Mouse (Mus musculus) adrenal gland, adult (tissue): ENCODE data around the gene Cdh6.

Experiments
- DNase-seq, 2 experiments: peaks; one replicate each; pipeline ENCODE4 v3.0.0; 2022 to 2023; ENCODE audit warnings: low spot score in 1 of 2; ENCODE audit not compliant: inconsistent age in 2 of 2

Cdh6 gene

GRCm38 (mm10) chr15:13067429-13068212 lies 105.9 kb downstream of the Cdh6 start:
- DNase-seq, result no peak

- DNase-seq, result no peak
These were observed 106.7 kb downstream of the Cdh6 start for GRCm38 (mm10) chr15:13066765-13067164.

GRCm38 (mm10) chr15:13063633-13064032 lies 109.8 kb downstream of the Cdh6 start:
- no peak for DNase-seq

GRCm38 (mm10) chr15:13057728-13058127 lies 115.7 kb downstream of the Cdh6 start:
- no peak for DNase-seq

GRCm38 (mm10) chr15:13057302-13057701 lies 116.2 kb downstream of the Cdh6 start:
- DNase-seq, result no peak

- DNase-seq, result no peak
These were observed 125.6 kb downstream of the Cdh6 start for GRCm38 (mm10) chr15:13047910-13048309.

- no peak for DNase-seq
These were observed 139.0 kb downstream of the Cdh6 start for GRCm38 (mm10) chr15:13034436-13034835.

DNA sequence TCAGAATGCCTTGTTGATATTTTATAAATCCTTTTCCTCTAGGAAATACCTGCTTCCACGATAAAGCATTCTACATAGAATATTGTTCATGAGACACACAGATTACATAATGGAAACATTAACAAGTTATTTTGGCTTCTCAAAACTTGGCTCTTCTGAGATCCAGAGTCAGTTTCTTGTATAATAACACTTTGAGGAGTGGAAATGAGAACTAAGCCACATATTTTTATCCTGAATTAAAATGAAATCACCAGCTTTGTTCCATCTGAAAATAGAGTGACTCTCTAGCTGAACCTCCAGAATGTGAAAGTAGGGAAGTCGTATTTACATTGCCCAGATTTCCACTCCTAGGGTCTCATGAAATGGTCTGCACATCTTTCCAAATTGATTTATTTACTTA lies 142.8 kb downstream of the Cdh6 start:
- DNase-seq, result no peak

DNA sequence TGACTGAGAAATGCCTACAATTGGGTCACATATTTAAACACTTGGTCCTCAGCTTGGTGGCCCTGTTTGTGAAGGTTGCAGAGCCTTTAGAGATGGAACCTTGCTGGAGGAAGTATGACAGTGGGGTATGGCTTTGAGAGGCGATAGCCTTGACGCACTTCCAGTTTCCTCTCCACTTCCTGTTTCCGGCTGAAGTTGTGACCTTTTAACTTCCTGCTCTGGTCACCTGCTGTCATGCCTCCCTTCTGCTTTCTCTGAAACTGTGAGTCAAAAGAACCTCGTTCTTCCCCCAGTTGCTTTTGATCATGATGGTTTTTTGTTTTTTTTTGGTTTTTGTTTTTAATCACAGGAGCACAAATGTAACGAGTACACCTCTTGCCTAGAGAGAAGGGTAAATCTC lies 146.0 kb downstream of the Cdh6 start:
- DNase-seq, result no peak

DNA sequence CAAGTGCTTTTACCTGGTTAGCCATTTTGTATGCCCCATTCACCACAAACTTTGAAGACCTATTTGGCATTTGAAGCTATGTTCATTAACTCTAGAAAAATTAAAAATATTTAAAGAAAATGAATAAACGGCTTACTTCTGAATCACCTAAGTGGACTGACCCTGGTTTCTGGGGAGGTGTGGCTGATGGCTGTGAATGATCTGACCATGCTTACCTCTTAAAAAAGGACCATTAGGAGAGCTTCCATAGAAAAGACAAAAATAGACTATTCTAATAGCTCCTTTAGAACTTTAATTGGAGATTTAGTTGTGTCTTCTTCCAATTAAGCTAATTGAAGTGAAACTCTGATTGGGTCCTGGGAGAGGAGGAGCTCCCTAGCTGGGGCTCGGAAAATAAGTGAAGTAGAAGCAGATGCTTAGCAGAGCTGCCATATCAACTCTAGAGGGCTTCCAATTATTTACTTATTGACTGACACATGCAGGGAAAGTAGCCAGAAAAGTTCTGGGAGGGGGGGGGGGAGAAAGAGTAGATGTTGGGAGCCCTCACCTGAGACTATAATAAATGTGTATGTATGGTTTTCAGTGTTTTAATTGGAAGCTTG lies 156.6 kb downstream of the Cdh6 start:
- no peak for DNase-seq

DNA sequence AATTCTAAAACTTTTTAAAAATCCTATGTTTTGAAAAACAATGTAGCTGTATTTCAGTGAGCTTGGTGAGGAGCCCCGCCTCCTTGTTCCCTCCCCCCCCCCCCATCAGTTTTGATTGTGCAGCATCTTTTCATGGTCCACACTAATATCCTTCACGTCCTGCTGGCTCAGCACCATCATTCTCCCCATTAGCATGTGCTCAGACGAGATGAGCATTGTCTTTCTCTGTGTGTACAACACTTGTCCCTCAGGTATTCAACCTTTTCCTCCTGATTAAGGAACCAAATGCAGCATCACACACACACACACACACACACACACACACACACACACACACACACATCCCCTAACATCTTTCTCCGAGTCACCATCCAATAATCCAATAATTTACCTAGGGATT lies 164.7 kb downstream of the Cdh6 start:
- DNase-seq, result no peak

- no peak for DNase-seq
These were observed 167.5 kb downstream of the Cdh6 start for GRCm38 (mm10) chr15:13005934-13006333.

- DNase-seq, result no peak
These were observed 171.9 kb downstream of the Cdh6 start for GRCm38 (mm10) chr15:13001549-13001948.

DNA sequence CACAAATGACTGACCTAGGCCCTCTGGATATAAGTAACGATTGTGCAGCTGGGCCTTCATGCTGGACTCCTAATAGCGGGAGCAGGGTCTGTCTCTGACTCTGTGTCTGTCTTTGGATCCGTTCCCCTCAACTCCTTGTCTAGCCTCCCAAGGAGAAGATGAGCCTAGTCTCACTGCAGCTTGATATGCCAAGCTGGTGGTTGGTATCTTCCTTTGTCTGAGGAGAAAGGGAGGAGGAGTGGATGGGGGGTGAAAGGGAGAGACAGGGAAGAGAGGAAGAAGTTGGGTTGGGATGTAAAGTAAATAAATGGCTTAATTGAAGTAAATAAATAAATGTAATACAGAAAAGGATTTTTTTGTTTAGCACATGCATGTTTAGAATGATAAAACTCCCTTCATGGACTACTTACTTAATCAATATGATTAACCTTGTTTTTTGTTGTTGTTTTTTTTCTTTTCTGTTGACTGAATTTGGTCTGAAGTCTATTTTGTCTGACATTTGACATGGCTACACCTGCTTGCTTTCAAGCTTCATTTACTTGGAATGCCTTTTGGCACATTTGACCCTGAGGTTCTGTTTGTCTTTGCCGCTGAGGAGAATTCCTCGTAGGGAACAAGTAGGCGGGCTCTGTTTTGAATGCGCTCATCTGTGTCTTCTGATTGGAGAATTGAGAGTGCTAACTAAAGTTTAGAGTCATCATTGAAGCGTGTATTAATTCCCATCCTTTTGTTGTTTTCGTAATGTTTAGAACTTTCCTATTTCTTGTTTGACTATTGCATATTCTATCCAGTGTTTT lies 178.7 kb downstream of the Cdh6 start:
- no peak for DNase-seq
